Mouse (Mus musculus) olfactory bulb, adult 2 months (tissue): Measurements from ENCODE around the gene Pwp2.

Experiments
- CTCF ChIP-seq: fragments of 200-500 bp; IDR thresholded peaks from 2 replicates; pipeline ENCODE4 v1.5.1; 2012; ENCODE audit warnings: low read depth, mild to moderate bottlenecking, low read length, moderate library complexity; ENCODE audit not compliant: insufficient read depth
- POLR2A ChIP-seq: fragments of 200-500 bp; IDR thresholded peaks from 2 replicates; pipeline ENCODE4 v1.6.1; 2012; ENCODE audit warnings: mild to moderate bottlenecking, low read depth, low read length, moderate library complexity; ENCODE audit not compliant: insufficient read depth

DNA sequence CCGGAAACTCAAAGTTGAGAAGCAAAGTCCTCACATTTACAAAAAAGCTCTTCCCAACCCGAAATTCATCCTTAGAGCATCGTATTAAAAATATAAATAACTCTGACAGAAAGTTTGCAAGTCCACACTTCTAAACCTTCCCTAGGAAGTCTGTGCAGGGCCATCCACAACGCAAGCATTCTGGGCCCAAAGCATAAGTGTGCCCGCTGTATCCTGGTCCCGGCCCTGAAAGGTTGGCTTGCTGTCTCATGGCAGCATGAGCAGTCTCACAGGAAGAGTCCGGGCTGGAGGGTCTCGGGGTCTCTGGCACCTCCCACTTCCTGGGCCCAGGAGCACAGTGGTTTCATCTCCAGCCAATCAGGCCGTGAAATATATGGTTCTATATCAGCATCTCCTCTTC is 13.4 kb downstream of the Pwp2 start:
- TF ChIP-seq CTCF (no peak), POLR2A (no peak)
